Mouse (Mus musculus) midbrain, embryonic 11.5 days (tissue): ENCODE measurements at regions not wholly inside any gene's neighbourhood (a gene's known extent, or its start where the extent isn't known, plus 50 kb on each side); places are given as distances from the start of the nearest gene placed in this dataset.

Experiments
- ATAC-seq: fragments of 200-750 bp; cut with Nextera tagmentation; 2 replicates; pipeline ENCODE4 v1.8.0; 2017; ENCODE audit warnings: moderate TSS enrichment, moderate library complexity; ENCODE audit not compliant: low FRiP score
- DNase-seq: peaks from one replicate; pipeline ENCODE4 v3.0.0; 2015; ENCODE audit warnings: low spot score; ENCODE audit errors: missing footprints
- H3K27ac ChIP-seq: fragments of 300-500 bp; sonication (generic); 2 replicates; pipeline ENCODE4 v1.5.1; 2014; ENCODE audit warnings: low read depth, low read length
- H3K27me3 ChIP-seq: fragments of 300-500 bp; sonication (generic); 2 replicates; pipeline ENCODE4 v1.6.1; 2014; ENCODE audit warnings: mild to moderate bottlenecking, low read length, moderate library complexity, mixed read lengths; ENCODE audit not compliant: control insufficient read depth, insufficient read depth
- H3K36me3 ChIP-seq: fragments of 300-500 bp; sonication (generic); 2 replicates; pipeline ENCODE4 v1.6.1; 2014; ENCODE audit warnings: mild to moderate bottlenecking, low read length, moderate library complexity, mixed read lengths; ENCODE audit not compliant: control insufficient read depth, insufficient read depth
- H3K4me1 ChIP-seq: fragments of 300-500 bp; sonication (generic); 2 replicates; pipeline ENCODE4 v1.6.1; 2014; ENCODE audit warnings: low read length; ENCODE audit not compliant: control insufficient read depth, insufficient read depth
- H3K4me2 ChIP-seq: fragments of 300-500 bp; sonication (generic); 2 replicates; pipeline ENCODE4 v1.6.1; 2014; ENCODE audit warnings: mild to moderate bottlenecking, moderate library complexity
- H3K4me3 ChIP-seq: fragments of 300-500 bp; sonication (generic); 2 replicates; pipeline ENCODE4 v1.5.1; 2014; ENCODE audit warnings: low read depth, low read length
- H3K9ac ChIP-seq: fragments of 300-500 bp; sonication (generic); 2 replicates; pipeline ENCODE4 v1.6.1; 2014; ENCODE audit warnings: low read length
- H3K9me3 ChIP-seq: fragments of 300-500 bp; sonication (generic); 2 replicates; pipeline ENCODE4 v1.6.1; 2016; ENCODE audit warnings: low read length; ENCODE audit not compliant: control insufficient read depth
- WGBS: fragments of 180-500 bp; shearing (Covaris S2); extraction: QIAGEN DNeasy Blood & Tissue Kit; methylation state at CpG from one replicate; pipeline ENCODE4 v1.1.7; 2014; 5-methylcytosine and 5-hydroxymethylcytosine counted together

DNA sequence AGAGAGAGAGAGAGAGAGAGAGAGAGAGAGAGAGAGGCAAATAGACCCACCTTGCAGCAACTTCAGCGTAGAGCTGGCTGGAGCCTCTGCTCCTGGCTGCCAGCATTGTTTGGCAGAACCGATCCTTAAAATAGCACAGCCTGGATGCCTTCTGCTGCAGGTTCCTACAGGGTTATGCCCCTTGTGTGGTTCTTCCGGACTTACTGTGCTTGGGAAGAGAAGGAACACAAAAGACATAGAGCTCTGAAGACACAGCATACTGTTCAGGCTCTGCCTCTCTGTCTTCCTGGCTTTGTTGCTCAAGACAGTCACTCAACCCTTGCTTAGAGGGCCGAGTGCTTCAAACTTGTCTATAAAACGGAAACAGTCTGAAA, 86.2 kb upstream of the Slc25a26 start:
- ATAC-seq = no peak
- H3K9me3 ChIP-seq = no peaks in the 10 kb centered on the region
- 77% methylated on average over 5 of the region's 5 CpGs for WGBS
- no peaks in the 10 kb centered on the region for H3K36me3 ChIP-seq
- no peak overlapping the region for H3K4me2 ChIP-seq
- H3K27me3 ChIP-seq = no peaks in the 10 kb centered on the region
- H3K9ac ChIP-seq = no peak overlapping the region
- no peaks in the 10 kb centered on the region for H3K4me1 ChIP-seq
- DNase-seq = no peak
- no peak overlapping the region for H3K27ac ChIP-seq
- no peak overlapping the region for H3K4me3 ChIP-seq

DNA sequence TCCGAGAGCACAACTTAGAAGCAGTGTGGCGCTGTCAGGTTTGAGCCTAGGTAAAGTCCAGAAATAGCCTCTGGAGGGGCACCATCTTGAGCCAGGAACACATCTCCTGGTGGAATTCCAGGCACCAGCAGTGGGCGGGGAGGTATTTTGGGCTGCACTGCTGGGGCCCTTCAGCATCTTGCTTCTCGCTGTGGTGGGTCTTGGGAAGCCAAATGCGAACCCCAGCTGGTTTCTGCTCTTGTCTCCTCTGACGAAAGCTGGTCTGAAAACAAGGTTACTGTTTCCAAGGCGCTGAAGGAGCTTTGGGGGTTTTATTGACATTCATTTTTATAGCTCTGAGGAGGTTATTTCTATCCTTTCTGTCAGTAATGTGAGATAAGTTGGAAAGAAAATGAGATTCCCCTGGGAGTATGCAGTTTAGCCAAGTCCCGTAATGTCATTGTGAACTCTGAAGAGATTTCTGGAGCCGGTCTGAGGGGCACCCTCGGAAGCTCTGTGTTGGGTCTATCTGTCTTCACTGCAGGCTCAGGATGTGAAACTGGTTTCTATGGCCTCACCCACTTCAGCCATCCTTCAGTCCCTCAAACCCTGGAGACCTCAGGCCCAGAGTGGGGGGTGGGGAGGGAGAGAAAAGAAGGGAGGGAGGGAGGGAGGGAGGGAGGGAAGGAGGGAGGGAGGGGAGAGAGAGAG, 86.7 kb upstream of the Slc25a26 start:
- H3K27ac ChIP-seq = no peak overlapping the region
- no peak overlapping the region for H3K4me2 ChIP-seq
- 72% methylated on average over 10 of the region's 10 CpGs for WGBS
- ATAC-seq = no peak
- H3K4me3 ChIP-seq = no peak overlapping the region
- DNase-seq = no peak
- no peak overlapping the region for H3K9ac ChIP-seq
- no peaks in the 10 kb centered on the region for H3K36me3 ChIP-seq
- no peaks in the 10 kb centered on the region for H3K9me3 ChIP-seq
- no peaks in the 10 kb centered on the region for H3K4me1 ChIP-seq
- H3K27me3 ChIP-seq = no peaks in the 10 kb centered on the region

DNA sequence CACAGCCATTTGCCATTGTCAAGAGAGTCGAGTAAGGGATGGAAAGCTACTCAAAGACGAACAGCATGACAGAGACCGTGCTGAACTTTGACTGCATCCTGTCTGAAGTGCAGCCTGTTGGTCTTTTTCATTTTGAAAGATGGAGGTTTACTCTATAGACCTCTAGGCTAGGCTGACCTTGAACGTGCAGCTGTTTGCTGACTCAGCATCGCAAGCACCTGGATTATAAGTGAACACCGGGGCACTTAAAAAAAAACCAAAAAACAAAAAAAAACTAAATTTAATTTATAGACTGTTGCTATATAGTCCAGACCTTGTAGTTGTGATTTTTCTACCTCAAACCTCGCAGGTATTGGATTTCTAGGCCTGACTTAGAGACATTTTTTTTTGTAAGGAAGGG, 87.8 kb upstream of the Slc25a26 start:
- Histone ChIP-seq H3K9ac (no peak overlapping the region), H3K4me3 (no peak overlapping the region), H3K9me3 (no peaks in the 10 kb centered on the region), H3K36me3 (no peaks in the 10 kb centered on the region), H3K4me1 (no peaks in the 10 kb centered on the region), H3K27me3 (no peaks in the 10 kb centered on the region), H3K4me2 (no peak overlapping the region), H3K27ac (no peak overlapping the region)
- 89% methylated on average over 7 of the region's 7 CpGs for WGBS
- ATAC-seq (no peak), DNase-seq (no peak)

DNA sequence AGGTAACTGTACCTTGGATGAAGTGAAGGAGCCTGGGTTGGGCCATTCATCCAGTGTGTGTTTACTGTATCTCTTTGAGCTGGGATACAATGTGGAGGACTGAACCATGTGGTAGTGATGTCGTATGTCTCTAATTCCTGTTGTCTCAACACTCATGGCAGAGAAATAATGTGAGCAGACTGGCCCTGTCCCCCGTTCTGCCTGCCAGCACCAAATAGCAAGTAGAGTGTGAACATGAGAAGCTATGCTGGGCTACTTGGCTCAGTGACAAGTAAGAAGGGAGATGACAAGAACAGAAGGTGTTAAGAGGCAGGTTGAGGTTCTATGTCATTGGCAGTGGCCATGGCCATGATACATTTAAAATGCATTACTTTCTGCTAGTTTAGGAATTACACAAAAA, 89.7 kb upstream of the Slc25a26 start:
- ATAC-seq (no peak), DNase-seq (no peak)
- Histone ChIP-seq H3K4me3 (no peak overlapping the region), H3K27me3 (no peaks in the 10 kb centered on the region), H3K9ac (no peak overlapping the region), H3K4me2 (no peak overlapping the region), H3K9me3 (no peaks in the 10 kb centered on the region), H3K36me3 (no peaks in the 10 kb centered on the region), H3K4me1 (no peaks in the 10 kb centered on the region), H3K27ac (no peak overlapping the region)
- WGBS = 84% methylated on average over 2 of the region's 2 CpGs

DNA sequence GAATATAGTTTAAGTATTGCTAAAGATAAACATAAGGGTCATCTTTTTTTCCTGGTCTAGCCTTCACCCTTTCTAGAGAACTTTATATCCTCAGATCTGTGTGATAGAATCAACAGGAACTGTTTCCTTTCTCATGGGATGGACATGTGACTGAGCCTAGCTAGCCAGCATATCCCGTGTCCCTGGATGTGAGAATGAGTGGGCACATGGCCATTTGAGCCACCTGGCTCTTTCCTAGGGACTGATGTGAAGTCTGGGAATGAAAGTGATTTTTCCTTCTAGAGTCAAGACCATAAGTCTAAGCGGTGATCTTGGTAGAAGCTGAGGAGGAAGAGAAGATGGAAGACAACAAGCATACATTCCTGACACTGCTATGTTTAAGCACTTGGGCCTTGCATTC, 91.1 kb upstream of the Slc25a26 start:
- H3K9ac ChIP-seq = no peak overlapping the region
- H3K27me3 ChIP-seq = no peaks in the 10 kb centered on the region
- no peaks in the 10 kb centered on the region for H3K4me1 ChIP-seq
- no peak overlapping the region for H3K4me2 ChIP-seq
- WGBS = 89% methylated on average over 2 of the region's 2 CpGs
- no peaks in the 10 kb centered on the region for H3K36me3 ChIP-seq
- H3K4me3 ChIP-seq = no peak overlapping the region
- no peak for ATAC-seq
- no peaks in the 10 kb centered on the region for H3K9me3 ChIP-seq
- no peak for DNase-seq
- H3K27ac ChIP-seq = no peak overlapping the region

DNA sequence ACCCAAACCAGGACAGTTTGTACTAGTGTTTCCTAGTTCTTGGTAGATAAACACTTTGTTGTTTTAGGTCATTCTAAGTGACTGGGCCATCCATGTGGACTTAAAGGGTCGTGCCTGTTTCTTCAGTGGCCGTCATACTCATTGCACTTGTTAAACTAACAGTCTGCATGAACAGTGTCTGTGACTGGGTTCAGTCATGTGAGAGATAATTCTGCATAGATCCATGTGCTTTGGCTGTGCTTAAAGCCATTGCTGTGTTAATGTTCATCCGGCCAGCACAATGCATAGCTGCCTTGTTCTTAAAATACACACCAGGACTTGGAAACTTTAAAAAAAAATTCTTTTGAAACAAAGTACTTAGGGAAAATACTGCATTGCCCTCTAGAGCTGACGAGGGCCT, 92.4 kb upstream of the Slc25a26 start:
- 49% methylated on average over 4 of the region's 4 CpGs for WGBS
- Histone ChIP-seq H3K4me1 (no peaks in the 10 kb centered on the region), H3K27ac (no peak overlapping the region), H3K36me3 (no peaks in the 10 kb centered on the region), H3K9ac (no peak overlapping the region), H3K4me3 (no peak overlapping the region), H3K9me3 (no peaks in the 10 kb centered on the region), H3K27me3 (no peaks in the 10 kb centered on the region), H3K4me2 (no peak overlapping the region)
- ATAC-seq (no peak), DNase-seq (no peak)

DNA sequence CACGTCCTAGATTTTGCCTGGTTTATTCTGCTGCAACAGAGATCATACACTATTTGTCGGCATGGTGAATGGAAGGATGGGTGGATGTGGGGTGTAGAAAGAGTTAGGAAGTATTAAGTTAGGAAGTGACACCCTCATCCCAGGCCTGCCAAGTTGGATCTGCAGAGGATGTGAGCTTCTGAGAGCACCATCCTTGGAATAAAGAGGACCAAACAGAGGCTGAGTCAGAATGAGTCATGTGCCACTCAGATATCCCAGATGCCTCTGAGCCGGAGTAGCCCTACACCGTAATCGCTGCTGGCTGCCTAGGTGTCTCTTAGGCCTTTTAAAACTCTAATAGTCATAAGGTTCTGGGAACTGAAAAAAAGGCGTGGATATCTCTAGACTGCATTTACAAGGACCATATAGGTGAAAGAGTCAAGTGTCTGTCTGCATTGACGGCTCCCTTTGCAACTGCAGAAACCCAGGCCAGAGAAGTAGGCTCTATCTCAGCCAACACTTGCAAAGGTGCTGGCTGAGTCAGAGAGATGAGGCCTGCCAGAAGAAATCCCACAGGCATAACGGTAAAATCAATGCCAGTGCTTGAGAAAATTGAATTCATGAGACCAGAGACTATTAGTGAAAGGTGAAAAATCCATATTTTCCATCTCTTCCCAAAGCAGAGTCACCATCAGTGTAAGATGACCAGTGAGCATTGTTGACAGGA, 94.6 kb upstream of the Slc25a26 start:
- H3K27ac ChIP-seq = no peak overlapping the region
- no peak overlapping the region for H3K4me3 ChIP-seq
- H3K4me1 ChIP-seq = peaks cover 13% of the 10 kb centered on the region
- no peaks in the 10 kb centered on the region for H3K9me3 ChIP-seq
- no peaks in the 10 kb centered on the region for H3K36me3 ChIP-seq
- no peak overlapping the region for H3K9ac ChIP-seq
- no peak overlapping the region for H3K4me2 ChIP-seq
- 91% methylated on average over 8 of the region's 8 CpGs for WGBS
- DNase-seq = no peak
- H3K27me3 ChIP-seq = no peaks in the 10 kb centered on the region
- ATAC-seq = no peak

DNA sequence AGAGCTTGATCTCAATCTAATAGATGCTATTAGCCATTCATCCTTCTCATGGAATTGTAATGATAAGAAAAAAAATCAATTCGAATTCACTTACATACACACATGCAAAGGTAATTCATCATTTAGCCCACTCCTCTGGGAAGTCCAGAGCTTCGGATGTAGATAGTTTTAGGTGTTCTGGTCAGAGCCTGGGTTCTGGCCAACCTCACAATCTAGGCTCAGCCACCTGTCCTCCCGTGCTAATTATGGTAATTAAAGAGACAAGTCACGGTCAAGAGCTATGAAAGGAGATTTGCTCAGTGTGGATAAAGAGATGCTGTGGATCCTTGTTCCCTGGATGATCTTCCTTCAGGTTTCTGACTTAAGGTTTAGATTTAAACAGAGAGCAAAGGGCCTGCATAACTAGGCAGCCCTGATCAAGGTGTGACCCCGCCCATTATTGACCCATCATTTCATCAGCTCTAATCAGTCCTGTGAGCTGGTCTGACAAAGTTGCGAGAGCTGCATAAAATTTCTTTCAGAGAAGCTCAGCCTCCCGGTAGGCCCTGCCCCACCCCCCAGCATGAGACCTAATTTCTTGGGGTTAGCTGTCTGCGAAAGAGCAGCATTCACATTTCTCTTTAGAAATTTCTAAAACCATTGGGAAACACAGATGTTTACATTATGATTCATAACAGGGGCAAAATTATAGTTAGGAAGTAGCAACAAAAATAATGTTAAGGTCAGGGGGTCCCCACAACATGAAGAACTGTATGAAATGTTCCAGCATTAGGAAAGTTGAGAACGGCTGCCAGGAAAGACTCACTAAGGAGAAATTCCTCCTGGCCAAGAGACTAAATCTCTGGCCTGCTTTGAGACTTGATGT, 98.3 kb upstream of the Slc25a26 start:
- Histone ChIP-seq H3K27me3 (no peaks in the 10 kb centered on the region), H3K4me3 (no peak overlapping the region), H3K9ac (no peak overlapping the region), H3K4me2 (no peak overlapping the region), H3K36me3 (no peaks in the 10 kb centered on the region), H3K27ac (no peak overlapping the region), H3K4me1 (peaks cover 15% of the 10 kb centered on the region), H3K9me3 (no peaks in the 10 kb centered on the region)
- DNase-seq = no peak
- peak; percentile 64; the same call in 1 of the 2 replicates for ATAC-seq
- WGBS = 55% methylated on average over 9 of the region's 9 CpGs

DNA sequence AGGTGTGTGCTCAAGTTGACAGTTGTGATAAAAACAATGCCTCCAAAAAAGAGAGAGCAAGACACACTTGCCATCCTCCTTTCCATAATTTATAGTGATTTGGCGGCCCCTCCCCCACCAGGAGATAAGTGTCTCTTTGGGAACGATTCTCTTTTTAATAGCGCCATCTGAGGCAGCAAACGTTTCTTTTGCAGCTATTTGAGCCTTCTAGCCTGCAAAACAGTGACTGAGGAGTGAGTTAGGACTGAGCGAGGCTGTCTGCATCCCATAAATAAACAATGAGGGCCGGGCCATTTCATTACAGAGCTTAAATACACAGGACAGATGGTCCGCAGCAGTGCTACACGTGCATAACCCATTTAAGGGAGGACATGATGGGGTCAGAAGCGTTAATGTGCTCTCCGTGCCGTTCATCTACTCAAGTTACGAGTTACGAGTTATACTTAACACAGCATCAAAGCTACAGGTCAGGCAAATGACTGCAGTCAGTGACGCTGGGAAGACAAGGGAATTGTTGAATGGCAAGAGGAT, 99.0 kb upstream of the Slc25a26 start:
- 31% methylated on average over 14 of the region's 14 CpGs for WGBS
- Histone ChIP-seq H3K9me3 (no peaks in the 10 kb centered on the region), H3K4me3 (no peak overlapping the region), H3K4me1 (peaks cover 15% of the 10 kb centered on the region), H3K36me3 (no peaks in the 10 kb centered on the region), H3K27ac (peak overlapping the region; percentile 32; the same call in 1 of the 2 replicates), H3K9ac (no peak overlapping the region), H3K27me3 (no peaks in the 10 kb centered on the region), H3K4me2 (peak overlapping the region; percentile 0; the same call in 1 of the 2 replicates)
- ATAC-seq = peak; percentile 84
- DNase-seq = peak; percentile 89
